Mouse (Mus musculus): ENCODE measurements around the gene Aldh2.
A peak's percentile ranks its signal among the peaks of the same experiment; 100 is the strongest.
"Not testable (repeated sequence)": the region's sequence is repeated elsewhere in the genome, so short reads cannot be mapped to it uniquely, and the experiment has no call there.

Aldh2 gene

GRCm38 (mm10) chr5:121593451-121594401 is at the start of gene Aldh2:
Gene Aldh2 (minus strand): TSS chr5:121593824.
- peak; percentile 92 for DNase-seq (ENCODE audit: low read depth, low spot score)

DNA sequence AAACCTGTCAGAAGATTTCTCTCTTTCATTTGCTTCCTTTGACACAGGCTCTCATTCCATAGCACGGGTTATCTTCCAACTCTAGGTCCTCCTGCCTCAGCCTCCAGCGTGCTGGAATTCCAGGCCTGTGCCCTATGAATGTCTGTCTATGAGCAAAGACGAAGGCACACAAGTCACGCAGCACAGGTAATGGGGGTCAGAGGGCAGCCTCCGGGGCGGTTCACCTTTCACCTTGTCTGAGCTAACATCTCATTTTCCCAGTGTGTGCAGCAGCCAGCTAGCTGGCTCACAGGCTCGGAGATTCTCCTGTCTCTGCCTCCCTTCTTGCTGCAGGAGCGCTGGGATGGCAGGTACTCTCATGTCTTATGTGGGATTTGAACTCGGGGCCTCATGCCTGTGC is 46.0 kb upstream of the Aldh2 start:
- DNase-seq (ENCODE audit: low read depth, low spot score), result no peak

DNA sequence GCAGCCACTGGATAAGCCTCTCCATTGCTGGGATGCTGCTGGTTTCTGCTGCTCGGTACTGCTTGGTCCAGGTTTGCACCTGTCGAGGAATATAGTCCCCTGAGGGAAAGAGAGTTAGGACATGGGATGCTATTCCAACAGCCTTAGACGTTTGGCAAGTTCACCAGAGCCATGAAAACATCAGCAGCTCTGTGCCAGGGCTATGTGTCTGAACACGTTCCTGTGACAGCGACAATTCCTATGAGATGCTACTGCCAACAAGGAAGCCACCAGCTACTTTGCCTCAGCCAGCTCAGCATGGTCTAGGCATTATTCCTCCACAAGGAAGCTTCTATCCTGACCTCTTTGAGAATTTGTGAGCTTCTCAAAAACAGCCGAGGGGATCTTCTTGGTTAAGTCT is 43.7 kb upstream of the Aldh2 start:
- no peak for DNase-seq (ENCODE audit: low read depth, low spot score)

DNA sequence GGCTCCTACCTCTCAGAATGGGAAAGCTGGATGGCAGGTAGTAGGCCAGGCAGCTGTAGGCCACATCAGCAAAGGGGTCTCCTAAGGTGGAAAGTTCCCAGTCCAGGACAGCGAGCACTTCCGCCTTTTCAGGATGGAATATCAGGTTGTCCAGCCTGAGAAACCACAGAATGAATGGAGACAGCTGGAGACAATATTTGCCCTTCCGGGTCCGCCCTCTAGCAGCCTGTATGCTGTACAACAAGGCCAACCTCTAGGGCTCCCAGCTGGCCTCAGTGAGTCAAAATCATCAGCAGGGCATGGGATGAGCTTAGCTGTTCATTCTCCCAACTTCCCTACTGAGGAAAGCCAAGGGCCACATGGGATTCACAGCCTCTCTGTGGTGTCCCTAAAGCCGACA is 41.0 kb upstream of the Aldh2 start:
- no peak for DNase-seq (ENCODE audit: low read depth, low spot score)

DNA sequence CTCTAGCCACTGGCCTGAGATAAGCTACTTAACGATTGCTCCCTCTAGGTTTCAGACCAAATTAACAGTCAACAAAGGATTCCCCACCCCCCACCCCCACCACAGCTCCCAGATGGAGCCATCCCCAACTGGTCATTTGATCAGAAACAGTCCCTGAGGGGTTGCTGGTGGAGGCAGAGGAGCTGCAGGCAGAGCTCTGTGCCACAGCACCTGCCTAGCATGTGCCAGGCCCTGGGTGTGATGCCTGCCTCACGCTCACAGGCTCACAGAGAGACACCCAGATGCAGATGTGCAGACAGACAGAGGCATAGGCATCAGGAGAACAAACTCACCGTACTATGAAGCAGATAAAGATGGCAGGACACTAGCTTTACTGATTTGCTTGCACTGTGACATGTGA is 39.2 kb upstream of the Aldh2 start:
- no peak for DNase-seq (ENCODE audit: low read depth, low spot score)

GRCm38 (mm10) chr5:121631106-121631647 is 37.6 kb upstream of the Aldh2 start:
- DNase-seq (ENCODE audit: low read depth, low spot score), result peak; percentile 55

DNA sequence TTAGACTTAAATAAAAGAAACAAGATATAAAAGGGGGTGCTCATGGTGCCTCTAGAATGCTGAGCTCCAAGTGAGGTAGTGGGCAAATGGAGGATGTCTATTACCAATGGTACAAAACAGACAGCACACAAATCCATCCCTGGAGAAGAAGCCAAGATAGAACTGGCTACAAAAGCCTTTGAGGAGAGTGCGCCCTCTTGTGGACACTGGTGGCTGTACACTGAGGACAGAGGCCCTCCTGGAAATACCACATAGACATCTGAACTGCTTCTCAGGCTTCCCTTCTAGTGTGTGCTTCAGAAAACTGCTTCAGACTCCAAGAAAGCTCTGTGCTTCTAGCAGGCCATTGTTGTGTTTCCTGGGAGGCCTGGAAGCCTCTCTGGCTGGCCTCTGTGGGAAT is 34.2 kb upstream of the Aldh2 start:
- DNase-seq (ENCODE audit: low read depth, low spot score), result peak; percentile 69

DNA sequence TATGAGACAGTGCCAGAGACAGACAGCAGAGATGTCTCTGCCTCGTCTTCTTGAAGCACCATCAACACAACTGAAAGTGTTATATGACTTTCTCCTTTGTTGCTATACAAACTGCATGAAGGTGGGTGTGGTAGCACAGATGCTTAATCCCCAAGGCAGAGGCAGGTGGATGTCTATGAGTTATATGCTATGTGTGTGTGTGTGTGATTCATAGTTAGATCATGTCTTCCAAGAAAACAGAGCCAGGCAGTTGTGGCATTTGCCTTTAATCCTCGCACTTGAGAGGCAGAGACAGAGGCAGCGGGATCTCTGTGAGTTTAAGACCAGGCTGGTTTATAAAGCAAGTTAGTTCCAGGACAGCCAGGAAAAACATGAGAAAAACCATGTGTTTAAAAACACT is 29.6 kb upstream of the Aldh2 start:
- DNase-seq (ENCODE audit: low read depth, low spot score), result no peak

DNA sequence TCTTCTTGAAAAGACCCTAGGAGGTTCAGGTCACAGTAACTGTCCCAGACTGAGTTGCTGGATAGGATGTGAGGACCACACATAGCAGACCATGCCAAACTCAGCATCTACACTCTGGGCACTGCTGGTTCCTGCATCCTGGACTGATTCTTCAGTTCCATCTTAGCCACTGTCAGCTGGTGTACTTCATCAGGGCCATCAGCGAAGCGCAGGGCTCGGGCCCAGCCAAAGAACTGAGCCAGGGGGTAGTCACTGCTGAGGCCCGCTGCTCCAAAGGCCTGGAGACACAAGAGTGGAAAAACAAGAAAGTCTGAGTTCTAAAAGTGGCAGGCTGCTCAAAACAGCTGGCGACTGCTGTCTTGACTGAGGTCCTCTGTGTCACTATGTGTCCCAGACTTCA is 27.5 kb upstream of the Aldh2 start:
- DNase-seq (ENCODE audit: low read depth, low spot score), result no peak

GRCm38 (mm10) chr5:121618592-121619513 is 25.2 kb upstream of the Aldh2 start, which contains the start of gene Acad12:
Gene Acad12 (minus strand): TSS chr5:121618938.
- peak; percentile 90 for DNase-seq (ENCODE audit: low read depth, low spot score)

- DNase-seq (ENCODE audit: low read depth, low spot score), result not testable (repeated sequence)
These were observed 21.3 kb upstream of the Aldh2 start for GRCm38 (mm10) chr5:121614921-121615320.

DNA sequence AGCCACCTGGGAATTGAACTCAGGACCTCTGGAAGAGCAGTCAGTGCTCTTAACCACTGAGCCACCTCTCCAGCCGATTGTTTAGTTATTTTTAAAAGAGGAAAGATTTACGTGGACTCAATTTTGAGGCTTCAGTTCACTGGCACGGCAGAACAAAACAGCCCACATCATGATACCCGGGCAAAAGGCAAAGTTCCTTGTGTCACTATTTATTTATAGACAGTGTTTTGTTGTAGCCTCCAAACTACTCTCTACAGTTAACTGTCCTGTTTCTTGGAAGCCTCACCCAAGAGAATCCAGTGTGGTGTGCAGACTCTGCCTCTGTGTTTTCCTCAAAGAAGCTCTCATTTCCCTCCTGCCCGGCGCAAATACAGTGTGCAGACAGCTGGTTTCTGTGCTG is 18.4 kb upstream of the Aldh2 start:
- DNase-seq (ENCODE audit: low read depth, low spot score), result no peak

DNA sequence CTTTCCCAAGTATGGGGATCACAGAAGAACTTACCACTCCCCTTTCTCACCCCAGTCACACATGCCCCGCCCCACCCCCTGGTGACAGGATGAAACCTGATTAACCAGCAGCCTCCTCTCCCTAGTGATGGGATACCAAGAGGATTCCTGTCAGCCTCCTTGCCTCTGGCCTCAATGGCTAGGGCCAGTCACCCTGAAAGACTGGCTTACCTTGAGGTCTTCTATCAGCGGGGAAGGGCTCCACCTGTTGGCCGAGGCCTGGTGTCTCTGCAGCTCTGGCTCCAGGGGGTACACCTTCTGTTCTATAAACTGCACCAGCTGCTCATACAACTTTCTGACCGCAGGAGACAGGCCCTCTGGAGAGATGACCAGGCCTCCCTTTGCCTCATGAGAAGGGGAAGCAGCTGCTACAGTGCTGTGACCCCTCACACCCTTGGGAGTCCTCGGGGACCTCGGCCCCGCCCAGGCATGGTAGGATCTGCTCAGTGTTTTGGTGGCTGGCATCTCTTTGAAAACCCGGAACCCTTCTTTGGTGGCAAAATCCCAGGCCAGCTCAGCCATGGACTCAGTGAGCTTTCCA is 16.0 kb upstream of the Aldh2 start:
- DNase-seq (ENCODE audit: low read depth, low spot score), result peak; percentile 45

- DNase-seq (ENCODE audit: low read depth, low spot score), result peak; percentile 78
These were observed 12.5 kb upstream of the Aldh2 start for GRCm38 (mm10) chr5:121606151-121606550.

DNA sequence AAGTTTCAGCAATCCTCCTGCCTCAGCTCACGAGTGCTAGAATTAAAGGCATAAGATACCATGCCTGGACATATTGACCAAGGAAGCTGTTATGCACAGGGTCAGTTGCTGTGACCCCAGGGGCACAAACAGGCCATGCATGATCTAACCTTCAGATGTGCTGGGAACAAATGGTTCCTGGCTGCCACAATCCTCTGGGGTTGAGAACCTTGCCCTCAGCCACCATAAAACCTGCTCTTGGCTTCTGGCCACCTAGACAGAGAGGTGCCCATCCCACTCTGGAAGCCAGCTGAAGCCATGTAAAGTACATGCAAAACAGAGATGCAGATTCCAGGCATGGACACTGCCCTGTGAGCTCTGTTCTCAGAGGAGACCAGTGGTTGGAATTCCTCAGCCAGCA is 10.2 kb upstream of the Aldh2 start:
- DNase-seq (ENCODE audit: low read depth, low spot score), result not testable (repeated sequence)

- peak; percentile 78 for DNase-seq (ENCODE audit: low read depth, low spot score)
These were observed 8.1 kb upstream of the Aldh2 start for GRCm38 (mm10) chr5:121601547-121602299.

DNA sequence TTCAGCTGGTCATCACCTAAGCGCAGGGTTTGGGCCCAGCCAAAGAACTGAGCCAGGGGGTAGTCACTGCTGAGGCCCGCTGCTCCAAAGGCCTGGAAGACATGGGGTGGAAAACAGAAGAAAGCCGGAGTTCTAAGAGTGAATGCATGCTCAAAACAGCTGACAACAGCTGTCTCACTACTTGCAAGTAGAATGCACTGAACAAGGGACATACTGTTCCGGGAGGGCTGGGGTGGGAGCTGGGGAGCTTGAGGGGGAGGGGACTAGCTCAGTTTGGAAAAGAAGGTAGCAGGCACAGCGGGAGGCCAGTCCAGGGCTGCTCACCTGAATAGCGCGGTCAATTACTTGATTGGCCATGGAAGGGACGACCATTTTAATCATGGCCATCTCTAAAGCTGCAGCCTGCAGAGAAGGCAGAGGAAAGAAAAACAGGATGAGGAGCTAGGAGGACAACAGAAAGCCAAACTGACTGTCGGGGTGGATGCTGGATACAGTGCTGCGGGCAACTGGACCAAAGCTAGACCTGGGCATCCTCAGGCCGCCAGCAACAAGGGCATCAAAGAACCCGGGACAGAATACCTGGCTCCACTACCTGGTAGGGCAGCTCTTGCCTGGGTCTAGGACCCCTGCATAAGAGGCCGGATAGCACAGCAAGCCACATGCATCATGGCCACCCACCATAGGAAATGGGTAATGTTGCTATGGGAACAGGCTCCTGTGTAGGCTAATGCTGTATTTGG is 5.4 kb upstream of the Aldh2 start:
- no peak for DNase-seq (ENCODE audit: low read depth, low spot score)

DNA sequence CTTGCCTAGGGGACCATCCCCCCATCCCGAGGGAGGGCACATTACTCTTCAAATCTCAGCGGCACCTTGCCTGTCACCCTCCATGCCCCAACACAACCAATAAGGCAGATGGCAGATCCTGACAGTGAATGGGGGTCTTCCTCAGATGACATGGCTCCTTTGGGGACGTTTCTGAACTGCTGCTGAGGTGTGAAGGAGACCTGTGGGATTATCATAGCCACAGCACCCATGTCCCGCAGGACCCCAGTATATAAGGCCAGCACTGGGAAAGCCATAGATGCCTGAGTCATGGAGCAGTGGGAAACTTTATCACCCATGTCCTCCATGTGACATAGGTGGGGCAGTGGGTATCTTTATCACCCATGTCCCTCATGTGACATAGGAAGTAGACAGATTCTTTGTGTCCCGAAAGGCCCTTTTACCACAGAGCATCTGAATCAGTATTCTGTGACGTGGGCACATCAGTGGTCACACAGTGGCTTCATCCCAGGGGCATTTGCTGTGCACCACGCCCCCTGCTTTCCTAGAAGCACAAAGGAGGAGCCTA is 4.4 kb upstream of the Aldh2 start:
- DNase-seq (ENCODE audit: low read depth, low spot score), result no peak

GRCm38 (mm10) chr5:121597332-121597731 is 3.7 kb upstream of the Aldh2 start:
- peak; percentile 24 for DNase-seq (ENCODE audit: low read depth, low spot score)

- DNase-seq (ENCODE audit: low read depth, low spot score), result no peak
These were observed 2.6 kb upstream of the Aldh2 start for GRCm38 (mm10) chr5:121596226-121596625.
